Mouse (Mus musculus) lung, postnatal 0 days (tissue): ENCODE results near the gene Negr1. TPM values are rescaled to one million over a fixed set of nuclear protein-coding genes. Genes with fewer than 3 reads are reported as not detected.
A peak's percentile ranks its signal among the peaks of the same experiment; 100 is the strongest.

ENCODE experiments used
- ATAC-seq: fragments of 200-750 bp; cut with Nextera tagmentation; 2 replicates; pipeline ENCODE4 v1.8.0; 2017; ENCODE audit warnings: moderate library complexity
- DNase-seq: peaks from one replicate; pipeline ENCODE4 v3.0.0-alpha.2; 2016; ENCODE audit warnings: low spot score
- H3K27ac ChIP-seq: fragments of 300-500 bp; sonication (generic); 2 replicates; pipeline ENCODE4 v1.5.1; 2014; ENCODE audit warnings: antibody characterized with exemption, mild to moderate bottlenecking, low read length, mixed read lengths
- H3K27me3 ChIP-seq: fragments of 300-500 bp; sonication (generic); replicated peaks from 2 replicates; pipeline ENCODE4 v1.6.1; 2014; ENCODE audit warnings: low read length, mixed read lengths; ENCODE audit not compliant: insufficient read depth
- H3K36me3 ChIP-seq: fragments of 300-500 bp; sonication (generic); 2 replicates; pipeline ENCODE4 v1.6.1; 2014; ENCODE audit warnings: low read length, mixed read lengths; ENCODE audit not compliant: insufficient read depth
- H3K4me1 ChIP-seq: fragments of 300-500 bp; sonication (generic); 2 replicates; pipeline ENCODE4 v1.6.1; 2014; ENCODE audit warnings: antibody characterized with exemption, low read depth, low read length, mixed read lengths; ENCODE audit not compliant: insufficient read depth
- H3K4me2 ChIP-seq: fragments of 300-500 bp; sonication (generic); replicated peaks from 2 replicates; pipeline ENCODE4 v1.6.1; 2014; ENCODE audit warnings: low read depth, mild to moderate bottlenecking, low read length, moderate library complexity, mixed read lengths
- H3K4me3 ChIP-seq: fragments of 300-500 bp; sonication (generic); 2 replicates; pipeline ENCODE4 v1.5.1; 2014; ENCODE audit warnings: low read depth, low read length
- H3K9ac ChIP-seq: fragments of 300-500 bp; sonication (generic); replicated peaks from 2 replicates; pipeline ENCODE4 v1.6.1; 2014; ENCODE audit warnings: low read depth, mild to moderate bottlenecking
- H3K9me3 ChIP-seq: fragments of 300-500 bp; sonication (generic); 2 replicates; pipeline ENCODE4 v1.6.1; 2016; ENCODE audit warnings: low read length, mixed read lengths
- CTCF ChIP-seq: IDR thresholded peaks from 2 replicates; pipeline ENCODE4 v1.5.1; 2016; ENCODE audit warnings: antibody characterized with exemption, mild to moderate bottlenecking
- EP300 ChIP-seq: IDR thresholded peaks from 2 replicates; pipeline ENCODE4 v1.6.1; 2016; ENCODE audit warnings: antibody characterized with exemption, mild to moderate bottlenecking, control low read depth
- WGBS: fragments of 180-500 bp; shearing (Covaris S2); extraction: QIAGEN DNeasy Blood & Tissue Kit; methylation state at CpG from one replicate; pipeline ENCODE4 v1.1.7; 2014; 5-methylcytosine and 5-hydroxymethylcytosine counted together
- polyA plus RNA-seq: library from polyadenylated mRNA; unstranded; fragments of >200 nt; fragmentation: Nextera tagmentation; extraction: Ambion mirVana; gene quantifications from 2 replicates; pipeline ENCODE4 v1.2.1, GENCODE M21; 2015

The Negr1 gene
- polyA plus RNA-seq, 1 experiment from 2014 or later: 1.3 TPM

DNA sequence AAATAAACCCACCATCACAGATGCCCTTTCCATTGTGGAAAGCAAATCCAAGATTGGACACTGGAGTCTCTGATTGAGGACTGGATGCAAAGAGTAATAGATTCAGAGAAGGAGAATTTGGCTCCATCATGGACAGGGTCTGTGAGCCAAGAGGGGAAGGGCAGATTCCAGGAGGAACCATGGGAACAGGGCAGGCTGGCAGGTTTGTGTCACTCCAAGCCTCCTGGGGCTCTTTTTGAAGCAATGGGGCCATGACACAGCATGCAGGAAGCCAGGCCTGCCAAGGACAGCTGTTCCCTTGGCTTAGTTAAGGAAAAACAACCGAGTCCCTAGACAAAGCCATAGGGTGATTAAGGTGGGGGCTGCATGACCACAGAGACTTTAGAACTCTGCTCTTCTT is 647.4 kb downstream of the Negr1 start:
- Histone ChIP-seq H3K4me3 (no peak overlapping the region), H3K27ac (no peak overlapping the region), H3K4me1 (no peaks in the 10 kb centered on the region), H3K4me2 (no peak overlapping the region), H3K9me3 (no peaks in the 10 kb centered on the region), H3K27me3 (no peaks in the 10 kb centered on the region), H3K36me3 (no peaks in the 10 kb centered on the region), H3K9ac (no peak overlapping the region)
- TF ChIP-seq CTCF (no peak), EP300 (no peak)
- DNase-seq (no peak), ATAC-seq (no peak)
- WGBS: 41% methylated on average over 1 of the region's 1 CpGs

- 69% methylated on average over 2 of the region's 2 CpGs for WGBS
- TF ChIP-seq EP300: no peak
- no peak for TF ChIP-seq CTCF
- no peaks in the 10 kb centered on the region for H3K27me3 ChIP-seq
Measured at GRCm38 (mm10) chr3:157209386-157209785, 647.8 kb downstream of the Negr1 start.

GRCm38 (mm10) chr3:157215937-157216719 is 654.5 kb downstream of the Negr1 start:
- Histone ChIP-seq H3K27me3 (no peaks in the 10 kb centered on the region), H3K36me3 (no peaks in the 10 kb centered on the region), H3K4me2 (no peak overlapping the region), H3K4me1 (no peaks in the 10 kb centered on the region), H3K9me3 (no peaks in the 10 kb centered on the region), H3K9ac (no peak overlapping the region), H3K27ac (no peak overlapping the region), H3K4me3 (no peak overlapping the region)
- 68% methylated on average over 5 of the region's 5 CpGs for WGBS
- ATAC-seq (no peak), DNase-seq (no peak)
- TF ChIP-seq CTCF: peak; percentile 43
- TF ChIP-seq EP300: no peak

More at GRCm38 (mm10) chr3:157209386-157209785, 647.8 kb downstream of the Negr1 start:
- Histone ChIP-seq H3K4me1 (no peaks in the 10 kb centered on the region), H3K36me3 (no peaks in the 10 kb centered on the region), H3K9ac (no peak overlapping the region), H3K4me2 (no peak overlapping the region), H3K27ac (no peak overlapping the region), H3K4me3 (no peak overlapping the region), H3K9me3 (no peaks in the 10 kb centered on the region)
- DNase-seq (no peak), ATAC-seq (no peak)

DNA sequence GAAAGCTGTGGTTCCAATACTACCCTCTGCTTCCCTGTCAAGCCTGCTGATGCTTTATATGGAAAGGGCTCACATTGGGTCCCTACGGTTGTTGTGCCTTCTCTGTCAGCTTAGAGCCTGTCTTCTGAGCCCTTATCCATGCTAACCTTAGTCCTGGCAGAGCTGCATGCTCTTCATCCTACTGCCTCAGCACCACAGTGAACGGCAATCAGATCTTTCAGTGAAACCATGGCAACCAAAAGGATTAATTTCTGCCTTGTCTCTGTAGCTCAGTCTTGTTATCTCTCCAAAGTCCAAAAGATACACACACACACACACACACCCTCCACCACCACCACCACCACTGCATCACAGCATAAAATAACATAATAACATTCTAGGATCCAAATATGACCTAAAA is 656.2 kb downstream of the Negr1 start:
- TF ChIP-seq CTCF (no peak), EP300 (no peak)
- ATAC-seq (no peak), DNase-seq (no peak)
- no peaks in the 10 kb centered on the region for H3K36me3 ChIP-seq
- no peak overlapping the region for H3K4me2 ChIP-seq
- no peak overlapping the region for H3K27ac ChIP-seq
- no peaks in the 10 kb centered on the region for H3K9me3 ChIP-seq
- no peaks in the 10 kb centered on the region for H3K27me3 ChIP-seq
- no peaks in the 10 kb centered on the region for H3K4me1 ChIP-seq
- no peak overlapping the region for H3K4me3 ChIP-seq
- H3K9ac ChIP-seq: no peak overlapping the region
- 52% methylated on average over 2 of the region's 2 CpGs for WGBS

DNA sequence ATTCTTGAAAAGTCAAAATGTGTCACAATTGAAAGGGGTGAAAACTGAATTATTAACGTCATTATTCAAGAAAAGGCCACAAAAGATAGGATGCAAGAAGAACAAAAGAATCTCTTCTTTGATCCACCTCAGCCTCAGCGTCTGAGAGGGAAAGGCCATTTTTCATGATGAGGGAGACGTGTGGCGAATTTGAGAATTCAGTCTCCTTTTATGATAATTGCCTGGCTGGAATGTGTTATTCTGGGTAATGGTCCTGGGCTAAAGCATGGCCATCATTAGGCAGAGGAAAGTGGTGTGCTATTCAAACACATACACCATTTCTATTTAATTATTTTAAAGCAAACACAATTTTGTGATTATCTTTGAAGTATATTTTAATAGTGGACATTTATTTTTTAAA is 663.3 kb downstream of the Negr1 start:
- Histone ChIP-seq H3K4me2 (no peak overlapping the region), H3K9ac (no peak overlapping the region), H3K27me3 (no peaks in the 10 kb centered on the region), H3K9me3 (no peaks in the 10 kb centered on the region), H3K4me1 (no peaks in the 10 kb centered on the region), H3K4me3 (no peak overlapping the region), H3K36me3 (no peaks in the 10 kb centered on the region), H3K27ac (no peak overlapping the region)
- TF ChIP-seq EP300: no peak
- TF ChIP-seq CTCF: no peak
- no peak for ATAC-seq
- DNase-seq: no peak
- WGBS: 69% methylated on average over 4 of the region's 4 CpGs

GRCm38 (mm10) chr3:157232723-157233122 is 671.1 kb downstream of the Negr1 start:
- Histone ChIP-seq H3K9me3 (no peaks in the 10 kb centered on the region), H3K27me3 (no peaks in the 10 kb centered on the region), H3K27ac (no peak overlapping the region), H3K36me3 (no peaks in the 10 kb centered on the region), H3K4me3 (no peak overlapping the region), H3K4me2 (no peak overlapping the region), H3K9ac (no peak overlapping the region), H3K4me1 (no peaks in the 10 kb centered on the region)
- peak; percentile 64 for DNase-seq
- no peak for ATAC-seq
- no peak for TF ChIP-seq EP300
- TF ChIP-seq CTCF: peak; percentile 69
- WGBS: 28% methylated on average over 5 of the region's 5 CpGs
